Mouse (Mus musculus) adrenal gland, postnatal 25 days (tissue): ENCODE measurements at regions not wholly inside any gene's neighbourhood (a gene's known extent, or its start where the extent isn't known, plus 50 kb on each side); places are given as distances from the start of the nearest gene placed in this dataset.

Experiments used
- DNase-seq: peaks from one replicate; pipeline ENCODE4 v3.0.0; 2021; ENCODE audit warnings: mixed read lengths

DNA sequence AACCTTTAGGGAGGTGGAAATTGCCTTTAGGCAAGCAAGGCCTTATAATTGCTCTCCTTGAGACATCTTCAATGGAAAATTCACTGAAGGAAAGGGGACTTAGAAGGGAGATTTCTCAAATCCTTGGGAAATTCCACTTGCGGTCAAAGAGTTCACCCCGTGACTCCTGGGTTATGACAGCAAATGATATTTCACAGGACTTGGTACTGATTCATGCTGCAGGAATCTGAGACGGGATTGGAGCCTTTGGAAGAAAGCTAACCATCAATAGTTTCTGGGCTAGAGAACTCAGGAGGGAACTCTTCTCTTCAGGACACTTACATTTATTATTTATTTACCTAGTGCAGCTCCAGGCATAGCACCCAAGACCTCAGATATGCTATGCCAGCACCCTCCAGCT, 52.8 kb upstream of the Cxcl5 start:
- no peak for DNase-seq

DNA sequence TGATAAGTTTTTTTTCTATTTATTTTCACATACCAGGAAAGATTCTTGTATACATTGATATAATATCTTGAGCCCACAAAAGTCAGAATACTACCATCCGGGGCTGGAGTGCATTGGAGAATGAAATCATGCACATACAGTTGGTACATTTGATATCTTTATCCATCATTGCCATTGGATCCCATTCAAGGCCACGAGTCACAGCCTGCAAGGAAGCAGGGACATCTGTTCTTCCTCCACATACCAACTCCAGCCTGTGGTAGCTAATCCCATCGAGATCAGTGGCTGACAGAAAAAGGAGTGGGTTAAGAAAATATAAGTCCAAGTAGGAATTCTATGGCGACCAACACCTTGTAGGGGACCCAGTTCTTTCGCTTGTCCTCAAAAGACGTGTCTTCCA, 55.5 kb upstream of the Cxcl5 start:
- DNase-seq = peak; percentile 8

- no peak for DNase-seq
Measured at GRCm38 (mm10) chr5:90700178-90700577, 59.0 kb upstream of the Cxcl5 start.

GRCm38 (mm10) chr5:90696064-90696463, 55.6 kb upstream of the Rassf6 start:
- no peak for DNase-seq

DNA sequence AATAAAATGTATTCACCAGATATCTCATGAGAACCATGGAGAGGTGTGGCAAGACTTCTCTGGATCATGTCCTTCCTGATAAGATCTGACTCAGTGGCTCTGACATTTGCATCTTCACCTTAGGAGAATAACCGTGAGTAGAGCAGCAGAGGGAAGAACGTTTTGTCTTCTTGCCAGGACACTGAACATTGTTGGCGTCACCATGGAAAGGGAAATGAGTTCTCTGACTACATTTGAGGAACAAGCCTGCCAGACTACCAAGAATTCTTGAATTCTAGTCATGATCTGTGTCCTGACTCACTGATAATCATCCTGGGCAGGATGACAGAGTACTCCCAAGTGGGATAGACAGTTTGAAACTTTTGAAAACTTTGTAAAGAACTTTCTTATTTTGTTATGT, 54.0 kb upstream of the Rassf6 start:
- no peak for DNase-seq

DNA sequence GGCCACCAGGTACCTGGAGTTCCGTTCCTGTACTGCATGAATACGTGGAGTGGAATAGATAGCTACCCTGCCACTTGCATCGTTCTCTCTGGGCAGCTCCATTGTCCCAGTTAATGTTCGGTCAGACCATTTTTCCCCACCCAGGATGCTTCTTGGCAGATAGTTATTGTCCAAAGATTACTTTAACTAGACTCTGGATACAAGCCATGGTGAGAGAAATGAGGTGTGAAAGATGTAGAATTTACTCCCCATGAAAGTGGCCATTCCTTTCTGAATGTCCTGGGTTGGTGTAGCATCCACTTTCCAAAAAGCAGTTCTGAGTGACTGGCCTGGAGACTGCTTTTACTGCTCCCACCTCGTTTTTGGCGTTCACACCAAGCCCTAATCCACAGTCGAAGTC, 50.3 kb upstream of the Rassf6 start:
- no peak for DNase-seq
